Comparison of ENCODE assay signal across 19 mouse cellular contexts in the genomic region with DNA sequence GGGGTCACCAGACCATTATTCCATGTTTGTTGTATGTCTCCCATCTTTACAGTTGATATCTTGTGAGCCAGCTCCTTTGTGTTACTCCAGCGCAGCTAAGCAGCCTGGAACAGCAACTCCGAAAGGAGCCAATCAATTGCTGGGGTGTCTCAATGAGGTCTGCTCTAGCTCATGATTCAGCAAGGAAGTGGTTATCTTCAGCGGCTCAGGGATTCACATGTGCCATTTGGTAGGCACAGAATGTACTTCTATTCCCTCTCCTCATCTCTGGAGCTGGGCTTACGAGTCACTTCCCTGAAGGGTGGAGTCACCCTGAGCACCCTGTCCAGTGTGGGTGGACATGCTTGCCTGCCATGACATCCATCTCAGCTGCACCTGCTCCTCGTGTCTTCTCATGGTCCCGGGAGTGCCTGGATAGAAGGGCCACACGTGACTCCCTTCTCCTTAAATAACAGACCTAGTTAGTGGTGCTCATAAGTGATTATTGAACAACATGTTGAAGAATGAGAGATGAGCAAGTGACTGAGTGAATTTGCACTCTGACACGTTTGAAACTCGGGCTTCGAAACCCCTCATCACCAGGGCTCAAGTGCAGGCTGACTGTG.
ATAC-seq and TF ChIP-seq lines count a peak whose summit lies in the region.
"Had no signal": no experiment of that assay in that cellular context is flagged by ENCODE, and none has a peak within 500 bp of the region (broad histone marks: within the 10 kb centered on the region; RNA-seq: fewer than 3 reads in every experiment).

No protein-coding gene starts in this region.

- H3K9me3 ChIP-seq in megakaryocyte, embryonic 14.5 days, result peaks cover 9% of the 10 kb centered on the region
- no peaks in the 10 kb centered on the region for H3K9me3 ChIP-seq in kidney, embryonic 16.5 days (ENCODE audit: low read length)
- no peaks in the 10 kb centered on the region for H3K9me3 ChIP-seq in kidney, embryonic 14.5 days (ENCODE audit: control insufficient read depth, low read length)
- H3K9me3 ChIP-seq in midbrain, embryonic 13.5 days, result no peaks in the 10 kb centered on the region
- H3K9me3 ChIP-seq: embryonic facial prominence, embryonic 13.5 days; embryonic facial prominence, embryonic 15.5 days; forebrain, embryonic 10.5 days; forebrain, embryonic 12.5 days had no signal

- peak overlapping the region; percentile 30 for H3K4me3 ChIP-seq in megakaryocyte, embryonic 14.5 days (replicated peaks)
- H3K4me3 ChIP-seq in myocyte, result no peak overlapping the region
- no peak overlapping the region for H3K4me3 ChIP-seq in kidney, embryonic 16.5 days (ENCODE audit: low read length)
- no peak overlapping the region for H3K4me3 ChIP-seq in kidney, embryonic 14.5 days (ENCODE audit: low read length)
- H3K4me3 ChIP-seq in midbrain, embryonic 13.5 days (replicated peaks), result no peak overlapping the region
- H3K4me3 ChIP-seq: embryonic facial prominence, embryonic 13.5 days; embryonic facial prominence, embryonic 15.5 days; erythroblast, embryonic 14.5 days; forebrain, embryonic 10.5 days; forebrain, embryonic 12.5 days had no signal

- H3K36me3 ChIP-seq in megakaryocyte, embryonic 14.5 days (replicated peaks; ENCODE audit: low read length), result no peaks in the 10 kb centered on the region
- no peaks in the 10 kb centered on the region for H3K36me3 ChIP-seq in myocyte (ENCODE audit: control insufficient read depth, insufficient read depth)
- no peaks in the 10 kb centered on the region for H3K36me3 ChIP-seq in kidney, embryonic 16.5 days (ENCODE audit: insufficient read depth, low read length)
- H3K36me3 ChIP-seq in kidney, embryonic 14.5 days (ENCODE audit: control insufficient read depth, insufficient read depth, low read length), result no peaks in the 10 kb centered on the region
- H3K36me3 ChIP-seq in midbrain, embryonic 13.5 days, result no peaks in the 10 kb centered on the region
- H3K36me3 ChIP-seq: embryonic facial prominence, embryonic 13.5 days; embryonic facial prominence, embryonic 15.5 days; forebrain, embryonic 10.5 days; forebrain, embryonic 12.5 days; G1E had no signal

- H3K4me1 ChIP-seq in megakaryocyte, embryonic 14.5 days, result peaks cover 8% of the 10 kb centered on the region
- H3K4me1 ChIP-seq in kidney, embryonic 16.5 days (ENCODE audit: insufficient read depth, low read length), result no peaks in the 10 kb centered on the region
- H3K4me1 ChIP-seq in kidney, embryonic 14.5 days (ENCODE audit: control insufficient read depth, insufficient read depth, low read length), result no peaks in the 10 kb centered on the region
- peaks cover 5% of the 10 kb centered on the region; the same call in 1 of the 2 replicates for H3K4me1 ChIP-seq in midbrain, embryonic 13.5 days (replicated peaks)
- H3K4me1 ChIP-seq: forebrain, embryonic 10.5 days; forebrain, embryonic 12.5 days had no signal

- no peak overlapping the region for H3K27ac ChIP-seq in kidney, embryonic 16.5 days (ENCODE audit: low read length)
- H3K27ac ChIP-seq in kidney, embryonic 14.5 days (ENCODE audit: low read depth, low read length), result no peak overlapping the region
- H3K27ac ChIP-seq in midbrain, embryonic 13.5 days, result no peak overlapping the region
- H3K27ac ChIP-seq: embryonic facial prominence, embryonic 13.5 days; embryonic facial prominence, embryonic 15.5 days; forebrain, embryonic 10.5 days; forebrain, embryonic 12.5 days had no signal

- TF ChIP-seq POLR2A in myocyte (IDR thresholded peaks at IDR 0.05; ENCODE audit: insufficient read length, low read depth), result no peak

- WGBS in kidney, embryonic 16.5 days, result 81% methylated on average over 10 of the region's 10 CpGs
- WGBS in kidney, embryonic 14.5 days, result 85% methylated on average over 10 of the region's 10 CpGs
- 82% methylated on average over 10 of the region's 10 CpGs for WGBS in midbrain, embryonic 13.5 days

- H3ac ChIP-seq in myocyte (ENCODE audit: control insufficient read depth, insufficient read length), result no peak overlapping the region

- H3K79me2 ChIP-seq in myocyte (ENCODE audit: control insufficient read depth, insufficient read depth), result no peaks in the 10 kb centered on the region

- no peak overlapping the region for H3K9ac ChIP-seq in kidney, embryonic 16.5 days (replicated peaks; ENCODE audit: low read length)
- H3K9ac ChIP-seq in kidney, embryonic 14.5 days (ENCODE audit: low read depth, low read length), result no peak overlapping the region
- H3K9ac ChIP-seq in midbrain, embryonic 13.5 days (replicated peaks), result no peak overlapping the region
- H3K9ac ChIP-seq: embryonic facial prominence, embryonic 13.5 days; embryonic facial prominence, embryonic 15.5 days; forebrain, embryonic 12.5 days had no signal

- ATAC-seq in megakaryocyte, adult 5-6 weeks (ENCODE audit: poor library complexity, severe bottlenecking), result no peak
- peak; percentile 85 for ATAC-seq in common myeloid progenitor, adult 5-6 weeks (replicated peaks; ENCODE audit: low read depth, poor library complexity, severe bottlenecking)
- ATAC-seq in hematopoietic stem cell, adult 5-6 weeks (replicated peaks in 1 of 2; ENCODE audit: insufficient read depth in 1 of 2, low FRiP score in 2 of 2, low TSS enrichment in 1 of 2, low read depth in 1 of 2, poor library complexity in 2 of 2, severe bottlenecking in 2 of 2), result peak; percentile 47 to 79; a peak in 3 of 4 replicates
- ATAC-seq in kidney, embryonic 16.5 days (ENCODE audit: low FRiP score, low TSS enrichment), result no peak
- no peak for ATAC-seq in kidney, embryonic 14.5 days (ENCODE audit: low FRiP score, low TSS enrichment)
- no peak for ATAC-seq in midbrain, embryonic 13.5 days
- ATAC-seq: activated CD4-positive, CD25-positive, alpha-beta regulatory T cell, adult 4 months; CD4-positive, CD25-positive, alpha-beta regulatory T cell, adult 4 months; forebrain, embryonic 14.5 days; forebrain, embryonic 16.5 days; Patski had no signal

- no peak overlapping the region for H3K4me2 ChIP-seq in myocyte (ENCODE audit: low read depth)
- no peak overlapping the region for H3K4me2 ChIP-seq in kidney, embryonic 16.5 days (replicated peaks; ENCODE audit: low read depth, low read length)
- H3K4me2 ChIP-seq in kidney, embryonic 14.5 days (replicated peaks; ENCODE audit: low read depth, low read length), result no peak overlapping the region
- H3K4me2 ChIP-seq in midbrain, embryonic 13.5 days (replicated peaks), result no peak overlapping the region
- H3K4me2 ChIP-seq: embryonic facial prominence, embryonic 13.5 days; embryonic facial prominence, embryonic 15.5 days; forebrain, embryonic 12.5 days had no signal

- H3K27me3 ChIP-seq in megakaryocyte, embryonic 14.5 days (replicated peaks), result peaks cover 74% of the 10 kb centered on the region
- H3K27me3 ChIP-seq in myocyte (ENCODE audit: control insufficient read depth, insufficient read depth, insufficient read length), result peaks cover 46% of the 10 kb centered on the region
- H3K27me3 ChIP-seq in kidney, embryonic 16.5 days (ENCODE audit: insufficient read depth, low read length), result no peaks in the 10 kb centered on the region
- H3K27me3 ChIP-seq in kidney, embryonic 14.5 days (ENCODE audit: control insufficient read depth, insufficient read depth, low read length), result no peaks in the 10 kb centered on the region
- H3K27me3 ChIP-seq in midbrain, embryonic 13.5 days, result no peaks in the 10 kb centered on the region
- H3K27me3 ChIP-seq: embryonic facial prominence, embryonic 15.5 days; forebrain, embryonic 12.5 days; Patski had no signal

TF ChIP-seq in myocyte, 11 proteins besides CTCF, POLR2A, EP300 and RAD21:
- peak; percentile 51 for TF ChIP-seq USF1 (IDR thresholded peaks at IDR 0.05; ENCODE audit: low read depth)
- TF ChIP-seq E2F4 (IDR thresholded peaks at IDR 0.05; ENCODE audit: insufficient read depth), result no peak
- TF ChIP-seq REST (IDR thresholded peaks at IDR 0.05; ENCODE audit: insufficient read depth, insufficient read length), result no peak
- peak in 2 of 3 experiments; percentile 4 to 65 for TF ChIP-seq MYOD1 (IDR thresholded peaks at IDR 0.05; ENCODE audit: control insufficient read depth in 1 of 3, insufficient read length in 2 of 3, low read depth in 2 of 3)
- TF ChIP-seq MYOG (IDR thresholded peaks at IDR 0.05; ENCODE audit: control insufficient read depth in 1 of 3, insufficient read depth in 1 of 3, insufficient read length in 2 of 3, low read depth in 2 of 3), result no peak
- TF ChIP-seq POLR2AphosphoS2 (IDR thresholded peaks at IDR 0.05; ENCODE audit: insufficient read length, low read depth), result no peak

Comparison
In these comparisons a context has a peak if more than half of its experiments do, and no peak if none do; other contexts are left out.
1. ATAC-seq: peak in common myeloid progenitor, adult 5-6 weeks (single experiment) and hematopoietic stem cell, adult 5-6 weeks (2 of 2); none in megakaryocyte, adult 5-6 weeks (single experiment), kidney, embryonic 16.5 days (single experiment), kidney, embryonic 14.5 days (single experiment) and midbrain, embryonic 13.5 days (single experiment).